Mouse (Mus musculus): ENCODE measurements around the gene Tdrd1. TPM values are rescaled to one million over a fixed set of nuclear protein-coding genes. Genes with fewer than 3 reads are reported as not detected.

Tdrd1 gene
- not detected for polyA plus RNA-seq (2014; fragmentation: Illumina TruSeq; extraction: RNeasy Lipid Tissue Mini Kit (QIAGEN cat#74804); ENCODE audit: low read depth, low replicate concordance)

DNA sequence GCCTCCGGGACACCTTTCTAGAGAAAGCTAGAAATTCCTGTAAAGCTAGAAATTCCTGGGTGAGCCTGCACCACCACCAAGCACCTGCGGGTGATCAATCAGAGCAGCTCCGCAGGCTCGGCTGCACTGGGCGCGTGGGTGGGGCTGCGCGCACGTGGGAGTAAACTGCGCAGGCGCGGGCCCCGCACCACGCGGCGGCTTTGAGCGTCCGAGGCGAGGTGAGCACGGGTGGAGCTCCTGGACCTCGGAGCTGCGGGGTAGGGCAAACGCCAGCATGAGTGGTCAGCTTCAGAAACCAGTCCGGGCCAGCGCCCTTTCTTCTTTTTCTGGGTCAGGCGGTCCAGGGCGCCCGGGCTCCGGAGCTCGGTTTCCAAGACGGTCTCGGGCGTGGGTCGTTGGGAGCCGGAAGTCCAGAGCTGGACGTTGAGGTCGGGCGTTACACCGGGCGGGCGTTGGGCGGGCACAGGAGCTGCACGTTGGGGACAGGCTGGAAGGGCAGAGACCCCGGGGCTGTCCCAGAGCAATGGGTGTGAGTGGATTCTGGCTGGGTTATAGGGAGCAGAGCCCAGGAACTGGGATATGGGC is at the start of gene Tdrd1:
Gene Tdrd1, plus strand, starts transcription at position 163 of the 585 bp plus-strand sequence.

DNA sequence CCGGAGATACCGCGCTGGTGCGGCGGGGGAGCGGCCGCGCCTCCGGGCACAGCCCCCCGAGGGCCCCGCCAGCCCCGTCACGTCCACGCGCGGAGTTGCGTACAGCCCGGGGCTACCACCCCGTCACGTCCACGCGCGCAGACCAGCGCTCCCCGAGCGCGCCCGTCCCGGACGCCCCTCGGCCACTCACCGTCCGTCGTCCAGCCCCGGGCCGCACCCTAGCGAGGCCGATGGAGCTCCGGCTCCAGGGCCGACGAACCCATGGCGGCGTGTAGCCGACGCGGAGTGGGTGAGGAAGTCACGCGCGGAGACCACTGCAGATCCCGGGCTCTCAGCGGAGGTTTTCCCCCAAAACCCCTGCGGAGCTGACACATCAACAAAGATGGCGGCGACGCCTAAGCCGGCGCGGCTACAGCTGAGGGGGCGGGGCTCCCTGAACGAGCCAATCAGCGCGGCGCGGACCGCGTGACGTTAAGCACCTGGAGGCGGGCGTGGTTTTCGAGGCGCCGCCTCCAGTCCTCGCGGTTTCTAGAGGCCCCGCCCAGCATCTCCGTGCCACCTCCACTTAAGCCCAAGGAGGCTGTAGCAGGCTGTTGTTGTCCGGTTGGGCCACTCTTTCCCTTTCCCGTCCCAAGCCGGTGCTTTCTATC is 4.1 kb upstream of the Tdrd1 start, which contains the start of gene Ccdc186:
Gene Ccdc186, minus strand, starts transcription at position 393 of the 650 bp plus-strand sequence.

DNA sequence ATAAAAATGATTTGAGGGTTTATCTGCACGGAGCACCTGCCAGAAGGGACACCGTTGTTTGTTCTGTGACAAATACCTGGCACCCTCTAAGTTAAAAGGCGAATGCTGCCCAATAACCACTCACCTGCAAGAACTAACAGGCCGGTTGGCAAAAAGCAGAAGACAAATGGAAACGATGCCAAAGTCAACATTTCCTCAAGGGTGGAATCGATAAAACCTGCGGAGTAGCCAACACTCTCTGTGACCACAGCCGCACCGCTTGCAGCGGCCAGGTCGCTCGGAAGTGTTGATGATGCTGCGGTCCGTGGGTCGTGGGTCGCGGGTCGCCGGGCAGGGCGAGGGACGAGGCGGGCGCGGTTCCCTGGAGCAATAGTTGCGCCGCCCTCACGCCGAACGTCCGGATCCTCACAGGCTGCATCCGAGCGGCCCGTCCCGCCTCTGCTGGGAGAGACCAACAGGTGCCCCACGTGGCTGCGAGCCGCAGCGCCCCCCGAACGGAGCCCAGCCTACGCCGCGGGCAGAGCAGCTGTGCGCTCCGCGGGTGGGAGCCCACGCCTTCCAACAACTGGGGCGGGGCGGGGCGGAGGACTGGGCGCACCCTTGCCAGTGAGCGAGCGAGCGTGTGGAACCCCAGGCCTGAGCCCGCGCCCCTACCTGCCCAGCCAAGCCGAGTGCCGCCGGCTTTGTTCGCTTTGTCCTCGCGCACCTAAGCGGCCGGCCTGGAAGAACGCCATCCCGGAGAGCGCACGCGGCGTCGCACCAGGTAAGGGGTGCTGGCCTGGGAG is 48.0 kb downstream of the Tdrd1 start, which contains the start of gene Vwa2:
Gene Vwa2, plus strand, starts transcription at position 434 of the 785 bp plus-strand sequence.

Other genes with a start within 250 kb of the Tdrd1 start
- 1.0 TPM for gene Adrb1, start 104.0 kb upstream of the Tdrd1 start, polyA plus RNA-seq (2014; fragmentation: Illumina TruSeq; extraction: RNeasy Lipid Tissue Mini Kit (QIAGEN cat#74804); ENCODE audit: low read depth, low replicate concordance)
- 63.3 TPM for gene Ccdc186, start 4.0 kb upstream of the Tdrd1 start, polyA plus RNA-seq (2014; fragmentation: Illumina TruSeq; extraction: RNeasy Lipid Tissue Mini Kit (QIAGEN cat#74804); ENCODE audit: low read depth, low replicate concordance)
- not detected for gene Vwa2, start 48.0 kb downstream of the Tdrd1 start, polyA plus RNA-seq (2014; fragmentation: Illumina TruSeq; extraction: RNeasy Lipid Tissue Mini Kit (QIAGEN cat#74804); ENCODE audit: low read depth, low replicate concordance)
- 10.4 TPM for gene Afap1l2, start 182.0 kb downstream of the Tdrd1 start, polyA plus RNA-seq (2014; fragmentation: Illumina TruSeq; extraction: RNeasy Lipid Tissue Mini Kit (QIAGEN cat#74804); ENCODE audit: low read depth, low replicate concordance)